Mouse (Mus musculus) G1E (cell line): Measurements from ENCODE around the gene Aktip. TPM values are rescaled to one million over a fixed set of nuclear protein-coding genes. Genes with fewer than 3 reads are reported as not detected.

Experiments
- ATAC-seq: 2 replicates; pipeline ENCODE4 v1.8.0; 2016; ENCODE audit warnings: mild to moderate bottlenecking; ENCODE audit not compliant: insufficient number of reproducible peaks, poor library complexity, low FRiP score, severe bottlenecking; ENCODE audit errors: extremely low read depth
- DNase-seq: peaks from one replicate; pipeline ENCODE4 v3.0.0; 2012; ENCODE audit warnings: low spot score
- H3K27me3 ChIP-seq: 2 replicates; pipeline ENCODE4 v1.6.1; 2012; ENCODE audit warnings: mild to moderate bottlenecking, low read length, inconsistent platforms; ENCODE audit not compliant: insufficient read depth
- H3K36me3 ChIP-seq: replicated peaks from 2 replicates; pipeline ENCODE3; 2012; ENCODE audit warnings: mild to moderate bottlenecking, inconsistent platforms
- H3K4me1 ChIP-seq: 2 replicates; pipeline ENCODE4 v1.6.1; 2012; ENCODE audit warnings: low read depth, low read length, inconsistent platforms, mixed read lengths; ENCODE audit not compliant: insufficient read depth
- H3K4me3 ChIP-seq: 2 replicates; pipeline ENCODE4 v1.5.1; 2012; ENCODE audit warnings: low read depth, mild to moderate bottlenecking, inconsistent platforms, low read length, moderate library complexity, mixed read lengths
- H3K9me3 ChIP-seq: replicated peaks from 2 replicates; pipeline ENCODE4 v1.6.1; 2012; ENCODE audit warnings: inconsistent platforms
- CTCF ChIP-seq: IDR thresholded peaks from 2 replicates; pipeline ENCODE4 v1.5.1; 2012; ENCODE audit warnings: low read depth, low read length, inconsistent platforms, mixed read lengths
- GATA1 ChIP-seq: IDR thresholded peaks from 2 replicates; pipeline ENCODE4 v1.6.1; 2012; ENCODE audit warnings: borderline replicate concordance, low read length, inconsistent platforms, mixed read lengths
- GATA2 ChIP-seq: IDR thresholded peaks from 2 replicates; pipeline ENCODE4 v1.6.1; 2012; ENCODE audit warnings: low read depth, low read length, inconsistent platforms, borderline replicate concordance
- POLR2AphosphoS5 ChIP-seq: IDR thresholded peaks from 2 replicates; pipeline ENCODE4 v1.6.1; 2012; ENCODE audit warnings: low read depth, low read length, inconsistent platforms; ENCODE audit not compliant: insufficient replicate concordance
- TAL1 ChIP-seq: conservative IDR thresholded peaks from 2 replicates; pipeline ENCODE4 v1.6.1; 2012; ENCODE audit warnings: low read depth, low read length, inconsistent platforms, mixed read lengths
- polyA plus RNA-seq: library from polyadenylated mRNA; stranded (reverse); fragments of >175 nt; gene quantifications from 2 replicates; pipeline ENCODE4 v1.2.3, GENCODE M21; 2012
- total RNA-seq, 2 experiments: library from RNA; stranded (forward) in 1 of 2; stranded (reverse) in 1 of 2; fragments of 200-1000 nt in 1 of 2; fragments of >200 nt in 1 of 2; fragmentation: Nextera tagmentation in 1 of 2; gene quantifications; 2 replicates each; pipeline ENCODE4 v1.2.3; 2014 to 2017

The Aktip gene
- total and polyA plus RNA-seq, 3 experiments = 2.4 to 18.3 (median 12.3) TPM

DNA sequence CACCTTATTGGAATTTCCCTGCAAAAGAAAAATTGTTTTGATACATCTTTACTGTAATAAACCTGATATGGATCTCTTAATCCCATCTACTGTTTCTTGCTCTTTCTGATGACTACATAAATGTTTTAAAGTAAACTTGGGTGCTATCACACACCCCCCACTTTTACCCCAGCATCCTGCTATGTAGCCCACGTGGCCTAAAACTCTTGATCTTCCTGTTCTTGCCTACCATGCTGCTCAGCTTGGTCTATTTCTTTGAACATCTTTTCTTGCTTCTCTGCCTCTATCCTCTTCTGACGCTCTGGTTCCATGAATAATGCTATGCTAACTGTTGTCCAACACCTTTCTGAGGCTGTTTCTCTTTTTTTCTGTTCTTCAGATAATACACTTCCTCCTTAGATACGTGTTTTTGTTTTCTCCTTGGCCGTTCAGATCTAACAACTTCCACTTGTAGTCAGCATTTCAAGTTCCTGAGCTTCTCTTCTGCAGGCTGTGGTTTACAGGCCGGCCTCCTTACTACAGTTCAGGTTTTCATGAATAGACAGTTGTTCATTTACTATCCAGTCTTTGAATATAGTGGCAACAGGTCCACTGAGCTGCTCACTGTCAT is 87.8 kb downstream of the Aktip start:
- no peaks in the 10 kb centered on the region for H3K27me3 ChIP-seq
- H3K4me3 ChIP-seq = no peak overlapping the region
- no peak for DNase-seq
- no peaks in the 10 kb centered on the region for H3K9me3 ChIP-seq
- no peaks in the 10 kb centered on the region for H3K4me1 ChIP-seq
- peaks cover 72% of the 10 kb centered on the region for H3K36me3 ChIP-seq
- TF ChIP-seq POLR2AphosphoS5 (no peak), GATA1 (no peak), CTCF (no peak), GATA2 (no peak), TAL1 (no peak)
- ATAC-seq = no peak

- H3K36me3 ChIP-seq = peaks cover 68% of the 10 kb centered on the region
- H3K4me1 ChIP-seq = peaks cover 3% of the 10 kb centered on the region; the same call in 1 of the 2 replicates
- no peak overlapping the region for H3K4me3 ChIP-seq
- no peaks in the 10 kb centered on the region for H3K27me3 ChIP-seq
- no peaks in the 10 kb centered on the region for H3K9me3 ChIP-seq
- ATAC-seq = no peak
- TF ChIP-seq TAL1 = no peak
- no peak for TF ChIP-seq CTCF
- no peak for TF ChIP-seq POLR2AphosphoS5
- no peak for TF ChIP-seq GATA1
- TF ChIP-seq GATA2 = no peak
- DNase-seq = no peak
These were observed 93.5 kb downstream of the Aktip start for GRCm38 (mm10) chr8:91106271-91106670.

- TF ChIP-seq TAL1 = no peak
- no peak for TF ChIP-seq CTCF
- TF ChIP-seq GATA2 = no peak
- no peak for TF ChIP-seq POLR2AphosphoS5
- TF ChIP-seq GATA1 = no peak
- peaks cover 3% of the 10 kb centered on the region; the same call in 1 of the 2 replicates for H3K4me1 ChIP-seq
- no peaks in the 10 kb centered on the region for H3K27me3 ChIP-seq
- peaks cover 80% of the 10 kb centered on the region for H3K36me3 ChIP-seq
- no peak for ATAC-seq
- no peaks in the 10 kb centered on the region for H3K9me3 ChIP-seq
- no peak for DNase-seq
- H3K4me3 ChIP-seq = no peak overlapping the region
These were observed 101.7 kb downstream of the Aktip start for GRCm38 (mm10) chr8:91098106-91098505.

DNA sequence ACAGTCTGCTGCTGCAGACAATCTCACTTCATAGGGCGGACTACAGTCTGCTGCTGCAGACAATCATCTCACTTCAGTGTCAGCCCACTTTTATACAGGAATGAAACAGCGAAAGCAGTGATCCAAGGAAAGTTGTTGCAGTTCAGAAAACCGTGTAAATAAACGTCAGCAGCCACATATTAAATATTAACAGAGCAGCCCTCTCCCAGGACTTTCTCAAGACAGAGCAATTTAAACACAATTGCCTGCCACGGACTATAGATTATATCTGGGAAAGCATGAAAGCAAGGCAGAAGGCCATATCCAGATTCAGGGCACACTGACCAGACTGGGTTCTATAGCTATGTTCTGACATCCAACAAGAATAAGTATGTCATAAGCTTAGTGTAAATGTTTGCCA is 105.6 kb downstream of the Aktip start:
- H3K4me1 ChIP-seq = no peaks in the 10 kb centered on the region
- H3K27me3 ChIP-seq = no peaks in the 10 kb centered on the region
- no peaks in the 10 kb centered on the region for H3K9me3 ChIP-seq
- DNase-seq (no peak), ATAC-seq (no peak)
- H3K36me3 ChIP-seq = peaks cover 85% of the 10 kb centered on the region
- no peak for TF ChIP-seq GATA1
- no peak for TF ChIP-seq CTCF
- H3K4me3 ChIP-seq = no peak overlapping the region

DNA sequence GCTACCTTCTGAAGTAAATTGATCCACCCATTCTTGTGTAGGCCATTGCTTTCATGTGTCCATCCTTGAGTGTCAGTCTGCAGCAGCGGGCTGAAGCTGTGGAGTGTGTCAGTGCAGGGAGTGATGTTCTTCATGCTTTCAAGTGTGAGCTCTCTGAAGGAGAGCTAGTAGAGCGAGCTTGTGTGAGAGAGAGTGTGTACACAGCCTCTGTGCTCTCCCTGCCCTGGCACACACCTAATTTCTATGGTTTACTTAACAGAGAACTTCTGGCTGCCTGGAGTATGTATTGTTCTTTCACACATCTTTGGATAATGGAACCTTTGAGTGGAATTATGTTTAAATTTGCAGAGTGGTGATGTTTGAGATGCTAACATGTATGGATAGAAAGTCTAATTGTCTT is 110.2 kb downstream of the Aktip start:
- no peaks in the 10 kb centered on the region for H3K27me3 ChIP-seq
- DNase-seq (no peak), ATAC-seq (no peak)
- TF ChIP-seq CTCF (no peak), TAL1 (no peak), GATA1 (no peak)
- H3K36me3 ChIP-seq = peaks cover 84% of the 10 kb centered on the region
- 0 out of 2 replicates have a peak, but pooled peaks cover 3% of the 10 kb centered on the region for H3K4me1 ChIP-seq
- H3K9me3 ChIP-seq = no peaks in the 10 kb centered on the region
- H3K4me3 ChIP-seq = no peak overlapping the region

DNA sequence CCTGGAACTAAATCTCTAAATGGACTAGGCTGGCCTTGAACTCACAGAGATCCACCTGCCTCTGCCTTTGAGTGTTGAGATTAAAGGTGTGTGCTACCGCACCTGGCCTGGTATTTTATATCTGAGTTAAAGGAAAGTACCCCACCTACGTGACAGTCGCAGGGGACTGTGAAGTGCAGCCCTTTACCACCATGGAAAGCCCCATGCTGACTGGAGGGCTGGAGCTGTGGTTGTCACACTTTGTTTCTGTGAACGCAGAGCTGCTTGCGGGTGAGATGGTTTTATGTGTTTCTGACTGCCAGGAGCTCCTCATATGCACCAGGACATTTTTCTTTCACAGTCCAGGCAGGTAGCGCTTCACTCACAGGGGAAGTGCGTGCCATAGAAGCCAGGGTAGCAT is 111.3 kb downstream of the Aktip start:
- H3K4me3 ChIP-seq = no peak overlapping the region
- H3K27me3 ChIP-seq = no peaks in the 10 kb centered on the region
- TF ChIP-seq GATA1 (no peak), POLR2AphosphoS5 (no peak), GATA2 (no peak), CTCF (no peak), TAL1 (no peak)
- no peak for ATAC-seq
- no peak for DNase-seq
- H3K9me3 ChIP-seq = no peaks in the 10 kb centered on the region
- H3K36me3 ChIP-seq = peaks cover 87% of the 10 kb centered on the region
- 0 out of 2 replicates have a peak, but pooled peaks cover 3% of the 10 kb centered on the region for H3K4me1 ChIP-seq
